In the genomic region with DNA sequence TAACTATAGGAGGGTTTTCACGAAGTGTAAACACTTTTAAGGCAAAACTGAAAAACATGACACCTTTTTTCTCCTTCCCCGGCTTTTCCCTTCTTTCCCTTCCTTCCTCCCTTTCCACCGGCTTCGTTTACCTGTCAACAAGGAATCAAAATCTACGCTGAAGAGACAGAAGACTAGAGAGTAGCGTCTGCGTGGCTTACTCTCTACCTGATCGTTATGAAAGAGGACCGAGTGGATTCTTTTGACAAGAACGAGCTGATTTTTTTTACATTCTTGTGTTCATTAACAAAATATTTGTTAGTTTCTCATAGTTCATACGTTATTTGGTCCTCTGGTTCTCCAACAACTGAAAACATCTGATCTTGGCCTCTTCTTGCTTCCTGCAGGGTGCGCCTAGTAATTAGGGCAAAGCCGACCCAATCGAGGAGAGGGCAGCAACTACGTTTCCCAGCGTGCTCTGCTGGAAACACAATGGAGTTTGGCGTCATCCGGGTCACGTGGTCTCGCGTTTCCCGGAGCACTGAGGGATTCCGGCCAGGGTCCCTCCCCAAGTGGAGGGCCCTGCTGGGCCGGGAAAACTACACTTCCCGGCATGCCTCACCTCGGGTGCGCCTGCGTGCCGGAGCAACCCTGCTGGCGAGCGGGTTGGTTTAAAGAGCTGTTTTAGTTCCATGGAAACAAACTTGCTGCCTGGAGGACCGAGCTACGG, we compare ENCODE assay signal across 8 mouse cellular contexts. TPM values are rescaled to one million over a fixed set of nuclear protein-coding genes. Genes with fewer than 3 reads are reported as not detected.
DNase-seq lines count a peak whose midpoint lies in the region; ATAC-seq and TF ChIP-seq lines count a peak whose summit lies in the region.

Gene Ccdc150, plus strand, starts transcription at position 526 of the 709 bp plus-strand sequence.

- H3K4me1 ChIP-seq in forebrain, embryonic 13.5 days: peaks cover 8% of the 10 kb centered on the region
- H3K4me1 ChIP-seq in heart, postnatal 0 days (ENCODE audit: control insufficient read depth, insufficient read depth): 0 out of 2 replicates have a peak, but pooled peaks cover 5% of the 10 kb centered on the region
- peaks cover 0 to 3% of the 10 kb centered on the region in 2 experiments; a peak in 2 of 4 replicates for H3K4me1 ChIP-seq in liver, embryonic 14.5 days (replicated peaks; ENCODE audit: control insufficient read depth in 2 of 2, insufficient read depth in 2 of 2, low read length in 1 of 2)
- 0 out of 2 replicates have a peak, but pooled peaks cover 4% of the 10 kb centered on the region for H3K4me1 ChIP-seq in stomach, embryonic 15.5 days

- ATAC-seq in forebrain, embryonic 13.5 days: peak; percentile 100
- ATAC-seq in heart, postnatal 0 days (ENCODE audit: insufficient read depth, low read depth): peak; percentile 100
- peak; percentile 98 for ATAC-seq in liver, embryonic 14.5 days (ENCODE audit: insufficient read depth)
- peak; percentile 100 for ATAC-seq in stomach, embryonic 15.5 days (ENCODE audit: insufficient read depth, low FRiP score, low read depth)

- DNase-seq in CD8-positive naive resting alpha-beta T cell, adult 2 months (ENCODE audit: low read depth in 2 of 2, low spot score in 2 of 2): peak; percentile 46 to 48
- peak; percentile 86 for DNase-seq in c-Kit-positive CD71-positive TER-119-negative erythroid progenitor cells, embryonic 14.5 days (ENCODE audit: low read depth)
- peak; percentile 95 for DNase-seq in heart, postnatal 0 days (ENCODE audit: low spot score)
- DNase-seq in kidney, postnatal 36 days: peak; percentile 98 to 99
- peak; percentile 70 to 76 (median 71) for DNase-seq in liver, embryonic 14.5 days (ENCODE audit: low read depth in 3 of 3, low spot score in 3 of 3)
- DNase-seq in neural tube, embryonic 10.5 days (ENCODE audit: extremely low spot score, low spot score): peak; percentile 95

- TF ChIP-seq EP300 in heart, postnatal 0 days (IDR thresholded peaks at IDR 0.05; ENCODE audit: low read depth): no peak
- no peak for TF ChIP-seq EP300 in liver, embryonic 14.5 days (IDR thresholded peaks at IDR 0.05; ENCODE audit: low read depth)

- peak within 1 kb of the TSS; percentile 53 for H3K4me3 ChIP-seq in forebrain, embryonic 13.5 days
- peak within 1 kb of the TSS; percentile 57 for H3K4me3 ChIP-seq in heart, postnatal 0 days (ENCODE audit: low read depth, low read length)
- peak within 1 kb of the TSS; percentile 58 to 63 for H3K4me3 ChIP-seq in liver, embryonic 14.5 days (ENCODE audit: insufficient read depth in 1 of 2, low read depth in 2 of 2, low read length in 2 of 2)
- peak within 1 kb of the TSS; percentile 52 for H3K4me3 ChIP-seq in stomach, embryonic 15.5 days (replicated peaks)

- no peaks in the 10 kb centered on the region for H3K36me3 ChIP-seq in forebrain, embryonic 13.5 days (ENCODE audit: poor library complexity, severe bottlenecking)
- H3K36me3 ChIP-seq in heart, postnatal 0 days (replicated peaks; ENCODE audit: control insufficient read depth, insufficient read depth, low read length): no peaks in the 10 kb centered on the region
- no peaks in the 10 kb centered on the region for H3K36me3 ChIP-seq in liver, embryonic 14.5 days (replicated peaks; ENCODE audit: control insufficient read depth, insufficient read depth, low read depth)
- no peaks in the 10 kb centered on the region for H3K36me3 ChIP-seq in stomach, embryonic 15.5 days

- H3K9ac ChIP-seq in forebrain, embryonic 13.5 days: peak within 1 kb of the TSS; percentile 68
- H3K9ac ChIP-seq in heart, postnatal 0 days (replicated peaks; ENCODE audit: low read depth, low read length): peak within 1 kb of the TSS; percentile 47; the same call in 1 of the 2 replicates
- peak within 1 kb of the TSS; percentile 61 for H3K9ac ChIP-seq in liver, embryonic 14.5 days (replicated peaks)
- peak within 1 kb of the TSS; percentile 32; the same call in 1 of the 2 replicates for H3K9ac ChIP-seq in stomach, embryonic 15.5 days

- no peaks in the 10 kb centered on the region for H3K27me3 ChIP-seq in forebrain, embryonic 13.5 days
- H3K27me3 ChIP-seq in heart, postnatal 0 days (ENCODE audit: control insufficient read depth, insufficient read depth, low read length): no peaks in the 10 kb centered on the region
- no peaks in the 10 kb centered on the region for H3K27me3 ChIP-seq in liver, embryonic 14.5 days (ENCODE audit: control insufficient read depth, insufficient read depth, low read length)
- no peaks in the 10 kb centered on the region for H3K27me3 ChIP-seq in stomach, embryonic 15.5 days (replicated peaks)

- no peaks in the 10 kb centered on the region for H3K9me3 ChIP-seq in forebrain, embryonic 13.5 days (replicated peaks)
- H3K9me3 ChIP-seq in heart, postnatal 0 days (replicated peaks; ENCODE audit: control insufficient read depth, low read length): no peaks in the 10 kb centered on the region
- no peaks in the 10 kb centered on the region for H3K9me3 ChIP-seq in liver, embryonic 14.5 days (ENCODE audit: control insufficient read depth, low read length)
- H3K9me3 ChIP-seq in stomach, embryonic 15.5 days: no peaks in the 10 kb centered on the region

- peak within 1 kb of the TSS; percentile 72 for H3K4me2 ChIP-seq in forebrain, embryonic 13.5 days
- H3K4me2 ChIP-seq in heart, postnatal 0 days (ENCODE audit: low read depth, low read length): peak within 1 kb of the TSS; percentile 74
- peak within 1 kb of the TSS; percentile 68 for H3K4me2 ChIP-seq in liver, embryonic 14.5 days (ENCODE audit: low read depth)
- peak within 1 kb of the TSS; percentile 69 for H3K4me2 ChIP-seq in stomach, embryonic 15.5 days

- no peak within 1 kb of the TSS for H3K27ac ChIP-seq in forebrain, embryonic 13.5 days
- no peak within 1 kb of the TSS for H3K27ac ChIP-seq in heart, postnatal 0 days (ENCODE audit: low read depth)
- H3K27ac ChIP-seq in liver, embryonic 14.5 days: no peak within 1 kb of the TSS
- no peak within 1 kb of the TSS for H3K27ac ChIP-seq in stomach, embryonic 15.5 days

- peak; percentile 33 for TF ChIP-seq CTCF in heart, postnatal 0 days (IDR thresholded peaks at IDR 0.05; ENCODE audit: low read depth)
- no peak for TF ChIP-seq CTCF in liver, embryonic 14.5 days (IDR thresholded peaks at IDR 0.05; ENCODE audit: low read depth)

- WGBS in forebrain, embryonic 13.5 days: 16% methylated on average over 33 of the region's 33 CpGs
- 15% methylated on average over 33 of the region's 33 CpGs for WGBS in heart, postnatal 0 days
- 18% methylated on average over 33 of the region's 33 CpGs for WGBS in liver, embryonic 14.5 days (ENCODE audit: insufficient replicate concordance)
- WGBS in stomach, embryonic 15.5 days: 18% methylated on average over 33 of the region's 33 CpGs

RNA-seq across cellular contexts. Expression of gene Ccdc150, which starts in this region (rescaled TPM):
- polyA plus RNA-seq in forebrain, embryonic 13.5 days (2015; fragmentation: Nextera tagmentation; extraction: Ambion mirVana): 0.17 and 0.35 TPM in 2 replicates
- total RNA-seq in heart, postnatal 0 days (2014; rRNA removed; ENCODE audit: low replicate concordance): 1.4 TPM in 1 of 2 replicates, not detected in the other
- 0.51 and 0.63 TPM in 2 replicates for polyA plus RNA-seq in heart, postnatal 0 days (2015; fragmentation: Nextera tagmentation; extraction: Ambion mirVana)
- polyA plus RNA-seq in liver, embryonic 14.5 days (2012; rRNA removed): 0.15 and 0.23 TPM in 2 replicates
- polyA plus RNA-seq in liver, embryonic 14.5 days (2014; fragmentation: Nextera tagmentation; extraction: Ambion mirVana): 0.06 and 0.28 TPM in 2 replicates
- 0.12 and 0.18 TPM in 2 replicates for polyA plus RNA-seq in stomach, embryonic 15.5 days (2015; fragmentation: Nextera tagmentation; extraction: Ambion mirVana)

Comparison
In these comparisons a context has a peak if more than half of its experiments do, and no peak if none do; other contexts are left out.
1. Peak in ATAC-seq, H3K4me3 ChIP-seq, H3K9ac ChIP-seq and H3K4me2 ChIP-seq in forebrain, embryonic 13.5 days; RNA of the gene not detected or under 1 TPM.
2. Peak in DNase-seq, ATAC-seq, H3K4me3 ChIP-seq, H3K9ac ChIP-seq and H3K4me2 ChIP-seq in liver, embryonic 14.5 days; RNA of the gene not detected or under 1 TPM.
3. Peak in ATAC-seq, H3K4me3 ChIP-seq, H3K9ac ChIP-seq and H3K4me2 ChIP-seq in stomach, embryonic 15.5 days; RNA of the gene not detected or under 1 TPM.
4. DNase-seq: peak in every context shown above with its lines; median percentile 98 in kidney, postnatal 36 days; 95 in heart, postnatal 0 days; 95 in neural tube, embryonic 10.5 days; 86 in c-Kit-positive CD71-positive TER-119-negative erythroid progenitor cells, embryonic 14.5 days; 71 in liver, embryonic 14.5 days; 47 in CD8-positive naive resting alpha-beta T cell, adult 2 months.